Mouse (Mus musculus) lung, postnatal 0 days (tissue): ENCODE measurements around the gene Olfr632.

ENCODE experiments used
- CTCF ChIP-seq: IDR thresholded peaks from 2 replicates; pipeline ENCODE4 v1.5.1; 2016; ENCODE audit warnings: antibody characterized with exemption, mild to moderate bottlenecking
- EP300 ChIP-seq: IDR thresholded peaks from 2 replicates; pipeline ENCODE4 v1.6.1; 2016; ENCODE audit warnings: antibody characterized with exemption, mild to moderate bottlenecking, control low read depth

- TF ChIP-seq CTCF (no peak), EP300 (no peak)
Measured at GRCm38 (mm10) chr7:103910047-103910446, 24.1 kb upstream of the Olfr632 start.
